Mouse (Mus musculus): Measurements from ENCODE around the gene Yipf3. TPM values are rescaled to one million over a fixed set of nuclear protein-coding genes. Genes with fewer than 3 reads are reported as not detected.

Yipf3 gene
- 71.5 and 75.0 TPM in 2 replicates for polyA plus RNA-seq (2016; fragmentation: Nextera tagmentation; extraction: Ambion mirVana)

GRCm38 (mm10) chr17:46247512-46248188, at the start of gene Yipf3, which contains the start of gene Polr1c:
TSS of gene Yipf3 (plus strand) at chr17:46248080.
TSS of gene Polr1c (minus strand) at chr17:46248054.
- under 1% methylated on average over 53 of the region's 53 CpGs for WGBS
- peak within 1 kb of the TSS; percentile 95 for H3K27ac ChIP-seq (replicated peaks)
- DNase-seq (ENCODE audit: low spot score), result peak; percentile 94
- H3K9me3 ChIP-seq (replicated peaks), result no peaks in the 10 kb centered on the region
- peaks cover 23% of the 10 kb centered on the region for H3K4me1 ChIP-seq
- peak within 1 kb of the TSS; percentile 98 for H3K4me3 ChIP-seq
- H3K36me3 ChIP-seq, result peaks cover 78% of the 10 kb centered on the region
- H3K27me3 ChIP-seq (ENCODE audit: low read depth, poor library complexity, severe bottlenecking), result no peaks in the 10 kb centered on the region

- no peak for DNase-seq (ENCODE audit: low spot score)
- H3K9me3 ChIP-seq (replicated peaks), result no peaks in the 10 kb centered on the region
- peaks cover 60% of the 10 kb centered on the region for H3K36me3 ChIP-seq
- H3K27ac ChIP-seq (replicated peaks), result no peak overlapping the region
- peak overlapping the region; percentile 92 for H3K4me3 ChIP-seq
- H3K27me3 ChIP-seq (ENCODE audit: low read depth, poor library complexity, severe bottlenecking), result no peaks in the 10 kb centered on the region
- WGBS, result 78% methylated on average over 6 of the region's 6 CpGs
- peaks cover 33% of the 10 kb centered on the region for H3K4me1 ChIP-seq
Observed at GRCm38 (mm10) chr17:46201151-46201550, 46.7 kb upstream of the Yipf3 start.

- H3K4me3 ChIP-seq, result peak within 1 kb of the TSS; percentile 92
- peaks cover 33% of the 10 kb centered on the region for H3K4me1 ChIP-seq
- peak within 1 kb of the TSS; percentile 87 for H3K27ac ChIP-seq (replicated peaks)
- H3K9me3 ChIP-seq (replicated peaks), result no peaks in the 10 kb centered on the region
- H3K36me3 ChIP-seq, result peaks cover 60% of the 10 kb centered on the region
- under 1% methylated on average over 66 of the region's 66 CpGs for WGBS
- no peaks in the 10 kb centered on the region for H3K27me3 ChIP-seq (ENCODE audit: low read depth, poor library complexity, severe bottlenecking)
- peak; percentile 94 for DNase-seq (ENCODE audit: low spot score)
Observed at GRCm38 (mm10) chr17:46202421-46203071, 45.3 kb upstream of the Yipf3 start, which contains the start of the genes Polh and Xpo5. TSS of gene Polh (minus strand) at chr17:46202645. TSS of gene Xpo5 (plus strand) at chr17:46202782.

GRCm38 (mm10) chr17:46203078-46203477, 44.8 kb upstream of the Yipf3 start:
- H3K36me3 ChIP-seq, result peaks cover 60% of the 10 kb centered on the region
- no peaks in the 10 kb centered on the region for H3K9me3 ChIP-seq (replicated peaks)
- peaks cover 33% of the 10 kb centered on the region for H3K4me1 ChIP-seq
- no peaks in the 10 kb centered on the region for H3K27me3 ChIP-seq (ENCODE audit: low read depth, poor library complexity, severe bottlenecking)
- peak overlapping the region; percentile 87 for H3K27ac ChIP-seq (replicated peaks)
- WGBS, result under 1% methylated on average over 20 of the region's 20 CpGs
- H3K4me3 ChIP-seq, result peak overlapping the region; percentile 92
- no peak for DNase-seq (ENCODE audit: low spot score)

GRCm38 (mm10) chr17:46206676-46207075, 41.2 kb upstream of the Yipf3 start:
- peaks cover 76% of the 10 kb centered on the region for H3K36me3 ChIP-seq
- no peak overlapping the region for H3K4me3 ChIP-seq
- no peaks in the 10 kb centered on the region for H3K9me3 ChIP-seq (replicated peaks)
- no peaks in the 10 kb centered on the region for H3K27me3 ChIP-seq (ENCODE audit: low read depth, poor library complexity, severe bottlenecking)
- DNase-seq (ENCODE audit: low spot score), result no peak
- peaks cover 17% of the 10 kb centered on the region for H3K4me1 ChIP-seq
- H3K27ac ChIP-seq (replicated peaks), result no peak overlapping the region

GRCm38 (mm10) chr17:46210550-46210949, 37.3 kb upstream of the Yipf3 start:
- Histone ChIP-seq H3K27ac (replicated peaks) (no peak overlapping the region), H3K27me3 (ENCODE audit: low read depth, poor library complexity, severe bottlenecking) (no peaks in the 10 kb centered on the region), H3K9me3 (replicated peaks) (no peaks in the 10 kb centered on the region), H3K4me1 (no peaks in the 10 kb centered on the region), H3K36me3 (peaks cover 100% of the 10 kb centered on the region), H3K4me3 (no peak overlapping the region)
- no peak for DNase-seq (ENCODE audit: low spot score)
- 98% methylated on average over 3 of the region's 3 CpGs for WGBS

- H3K4me3 ChIP-seq, result no peak overlapping the region
- no peaks in the 10 kb centered on the region for H3K9me3 ChIP-seq (replicated peaks)
- H3K36me3 ChIP-seq, result peaks cover 100% of the 10 kb centered on the region
- DNase-seq (ENCODE audit: low spot score), result no peak
- H3K27me3 ChIP-seq (ENCODE audit: low read depth, poor library complexity, severe bottlenecking), result no peaks in the 10 kb centered on the region
- H3K27ac ChIP-seq (replicated peaks), result no peak overlapping the region
- no peaks in the 10 kb centered on the region for H3K4me1 ChIP-seq
- WGBS, result 93% methylated on average over 3 of the region's 3 CpGs
Observed at GRCm38 (mm10) chr17:46221601-46222000, 26.3 kb upstream of the Yipf3 start.

GRCm38 (mm10) chr17:46227576-46227975, 20.3 kb upstream of the Yipf3 start:
- WGBS, result 88% methylated on average over 7 of the region's 7 CpGs
- H3K27ac ChIP-seq (replicated peaks), result no peak overlapping the region
- H3K27me3 ChIP-seq (ENCODE audit: low read depth, poor library complexity, severe bottlenecking), result no peaks in the 10 kb centered on the region
- H3K36me3 ChIP-seq, result peaks cover 100% of the 10 kb centered on the region
- H3K9me3 ChIP-seq (replicated peaks), result no peaks in the 10 kb centered on the region
- no peak overlapping the region for H3K4me3 ChIP-seq
- H3K4me1 ChIP-seq, result no peaks in the 10 kb centered on the region
- no peak for DNase-seq (ENCODE audit: low spot score)

GRCm38 (mm10) chr17:46236067-46236466, 11.8 kb upstream of the Yipf3 start:
- H3K27ac ChIP-seq (replicated peaks), result no peak overlapping the region
- DNase-seq (ENCODE audit: low spot score), result no peak
- H3K4me3 ChIP-seq, result no peak overlapping the region
- H3K9me3 ChIP-seq (replicated peaks), result no peaks in the 10 kb centered on the region
- no peaks in the 10 kb centered on the region for H3K4me1 ChIP-seq
- no peaks in the 10 kb centered on the region for H3K27me3 ChIP-seq (ENCODE audit: low read depth, poor library complexity, severe bottlenecking)
- WGBS, result 79% methylated on average over 1 of the region's 1 CpGs
- peaks cover 100% of the 10 kb centered on the region for H3K36me3 ChIP-seq

GRCm38 (mm10) chr17:46237079-46237478, 10.8 kb upstream of the Yipf3 start:
- no peak overlapping the region for H3K27ac ChIP-seq (replicated peaks)
- H3K9me3 ChIP-seq (replicated peaks), result no peaks in the 10 kb centered on the region
- 94% methylated on average over 6 of the region's 6 CpGs for WGBS
- H3K4me1 ChIP-seq, result no peaks in the 10 kb centered on the region
- H3K36me3 ChIP-seq, result peaks cover 100% of the 10 kb centered on the region
- no peaks in the 10 kb centered on the region for H3K27me3 ChIP-seq (ENCODE audit: low read depth, poor library complexity, severe bottlenecking)
- no peak for DNase-seq (ENCODE audit: low spot score)
- no peak overlapping the region for H3K4me3 ChIP-seq

GRCm38 (mm10) chr17:46237480-46237879, 10.4 kb upstream of the Yipf3 start:
- H3K27ac ChIP-seq (replicated peaks), result no peak overlapping the region
- H3K4me3 ChIP-seq, result no peak overlapping the region
- WGBS, result 90% methylated on average over 5 of the region's 5 CpGs
- no peak for DNase-seq (ENCODE audit: low spot score)
- H3K27me3 ChIP-seq (ENCODE audit: low read depth, poor library complexity, severe bottlenecking), result no peaks in the 10 kb centered on the region
- H3K9me3 ChIP-seq (replicated peaks), result no peaks in the 10 kb centered on the region
- H3K36me3 ChIP-seq, result peaks cover 100% of the 10 kb centered on the region
- no peaks in the 10 kb centered on the region for H3K4me1 ChIP-seq

- no peak for DNase-seq (ENCODE audit: low spot score)
- WGBS, result 93% methylated on average over 15 of the region's 15 CpGs
- Histone ChIP-seq H3K9me3 (replicated peaks) (no peaks in the 10 kb centered on the region), H3K4me3 (no peak overlapping the region), H3K27me3 (ENCODE audit: low read depth, poor library complexity, severe bottlenecking) (no peaks in the 10 kb centered on the region), H3K27ac (replicated peaks) (no peak overlapping the region), H3K4me1 (no peaks in the 10 kb centered on the region), H3K36me3 (peaks cover 100% of the 10 kb centered on the region)
Observed at GRCm38 (mm10) chr17:46239516-46240114, 8.3 kb upstream of the Yipf3 start.

GRCm38 (mm10) chr17:46241471-46241870, 6.4 kb upstream of the Yipf3 start:
- no peak overlapping the region for H3K4me3 ChIP-seq
- H3K36me3 ChIP-seq, result peaks cover 100% of the 10 kb centered on the region
- H3K27me3 ChIP-seq (ENCODE audit: low read depth, poor library complexity, severe bottlenecking), result no peaks in the 10 kb centered on the region
- no peak for DNase-seq (ENCODE audit: low spot score)
- H3K4me1 ChIP-seq, result peaks cover 1% of the 10 kb centered on the region
- no peak overlapping the region for H3K27ac ChIP-seq (replicated peaks)
- H3K9me3 ChIP-seq (replicated peaks), result no peaks in the 10 kb centered on the region
- 82% methylated on average over 11 of the region's 11 CpGs for WGBS
